Mouse (Mus musculus): ENCODE data around the gene Arhgap32. TPM values are rescaled to one million over a fixed set of nuclear protein-coding genes. Genes with fewer than 3 reads are reported as not detected.

The Arhgap32 gene
- polyA plus RNA-seq, 1 experiment = 1.5 TPM

GRCm38 (mm10) chr9:32181170-32181569 lies 65.2 kb downstream of the Arhgap32 start:
- Histone ChIP-seq H3K27me3 (ENCODE audit: control insufficient read depth, insufficient read depth, low read length) (no peaks in the 10 kb centered on the region), H3K4me1 (replicated peaks; ENCODE audit: control insufficient read depth, insufficient read depth, low read length) (peaks cover 5% of the 10 kb centered on the region), H3K27ac (ENCODE audit: control insufficient read depth, insufficient read depth, low read length) (no peak overlapping the region), H3K36me3 (ENCODE audit: control insufficient read depth, insufficient read depth, low read length) (no peaks in the 10 kb centered on the region), H3K4me3 (ENCODE audit: control insufficient read depth, insufficient read depth, low read length) (no peak overlapping the region)
- TF ChIP-seq POLR2A (IDR thresholded peaks at IDR 0.05; ENCODE audit: control insufficient read depth, extremely low read depth, insufficient read depth, low read length, poor library complexity) (no peak), CTCF (IDR thresholded peaks at IDR 0.05; ENCODE audit: borderline replicate concordance, control insufficient read depth, extremely low read depth, insufficient read depth, low read length, poor library complexity) (no peak)
- DNase-seq = no peak
- WGBS = 15% methylated on average over 2 of the region's 2 CpGs

- H3K4me3 ChIP-seq (ENCODE audit: control insufficient read depth, insufficient read depth, low read length) = no peak overlapping the region
- WGBS = 97% methylated on average over 2 of the region's 2 CpGs
- no peak for DNase-seq
Observed at GRCm38 (mm10) chr9:32186489-32186888, 70.6 kb downstream of the Arhgap32 start.

GRCm38 (mm10) chr9:32192295-32193073 lies 76.5 kb downstream of the Arhgap32 start:
- no peaks in the 10 kb centered on the region for H3K4me1 ChIP-seq (replicated peaks; ENCODE audit: control insufficient read depth, insufficient read depth, low read length)
- 92% methylated on average over 5 of the region's 5 CpGs for WGBS

More at GRCm38 (mm10) chr9:32186489-32186888, 70.6 kb downstream of the Arhgap32 start:
- TF ChIP-seq CTCF (IDR thresholded peaks at IDR 0.05; ENCODE audit: borderline replicate concordance, control insufficient read depth, extremely low read depth, insufficient read depth, low read length, poor library complexity) (no peak), POLR2A (IDR thresholded peaks at IDR 0.05; ENCODE audit: control insufficient read depth, extremely low read depth, insufficient read depth, low read length, poor library complexity) (no peak)
- H3K36me3 ChIP-seq (ENCODE audit: control insufficient read depth, insufficient read depth, low read length) = no peaks in the 10 kb centered on the region
- H3K27me3 ChIP-seq (ENCODE audit: control insufficient read depth, insufficient read depth, low read length) = no peaks in the 10 kb centered on the region
- H3K4me1 ChIP-seq (replicated peaks; ENCODE audit: control insufficient read depth, insufficient read depth, low read length) = peaks cover 5% of the 10 kb centered on the region
- H3K27ac ChIP-seq (ENCODE audit: control insufficient read depth, insufficient read depth, low read length) = no peak overlapping the region

DNA sequence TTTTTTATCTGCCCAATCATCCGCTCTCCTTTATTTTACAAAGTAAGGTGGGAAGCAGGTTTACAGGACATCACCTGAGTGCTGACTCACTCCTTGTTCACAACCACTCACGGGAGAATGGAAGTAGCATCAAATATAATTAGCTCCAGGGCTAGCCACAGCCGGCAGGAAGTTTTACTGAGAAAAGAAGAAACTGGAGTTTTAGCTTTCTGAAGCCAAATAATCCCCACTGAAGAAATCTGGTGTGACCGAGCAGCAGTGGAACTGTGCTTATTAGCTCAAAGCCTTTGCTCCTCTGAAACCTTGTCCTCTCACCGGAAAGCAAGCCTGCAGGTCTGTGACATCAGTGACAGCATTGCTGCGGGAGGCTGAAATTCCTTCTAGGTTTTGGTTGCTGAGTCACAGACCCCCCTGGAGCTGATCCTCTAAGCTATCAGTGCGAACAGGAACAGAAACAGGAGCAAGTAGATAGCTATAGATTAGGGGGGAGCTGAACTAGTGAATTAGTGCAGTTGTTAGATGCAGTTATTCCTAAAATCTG lies 88.6 kb downstream of the Arhgap32 start:
- no peak overlapping the region for H3K4me3 ChIP-seq (ENCODE audit: control insufficient read depth, insufficient read depth, low read length)
- no peak for TF ChIP-seq CTCF (IDR thresholded peaks at IDR 0.05; ENCODE audit: borderline replicate concordance, control insufficient read depth, extremely low read depth, insufficient read depth, low read length, poor library complexity)
- WGBS = 71% methylated on average over 7 of the region's 7 CpGs
- no peaks in the 10 kb centered on the region for H3K27me3 ChIP-seq (ENCODE audit: control insufficient read depth, insufficient read depth, low read length)
- no peak overlapping the region for H3K27ac ChIP-seq (ENCODE audit: control insufficient read depth, insufficient read depth, low read length)
- no peaks in the 10 kb centered on the region for H3K36me3 ChIP-seq (ENCODE audit: control insufficient read depth, insufficient read depth, low read length)
- no peaks in the 10 kb centered on the region for H3K4me1 ChIP-seq (replicated peaks; ENCODE audit: control insufficient read depth, insufficient read depth, low read length)
- DNase-seq = no peak

More at GRCm38 (mm10) chr9:32192295-32193073, 76.5 kb downstream of the Arhgap32 start:
- Histone ChIP-seq H3K27me3 (ENCODE audit: control insufficient read depth, insufficient read depth, low read length) (no peaks in the 10 kb centered on the region), H3K36me3 (ENCODE audit: control insufficient read depth, insufficient read depth, low read length) (no peaks in the 10 kb centered on the region), H3K27ac (ENCODE audit: control insufficient read depth, insufficient read depth, low read length) (no peak overlapping the region), H3K4me3 (ENCODE audit: control insufficient read depth, insufficient read depth, low read length) (no peak overlapping the region)
- DNase-seq = no peak
- no peak for TF ChIP-seq POLR2A (IDR thresholded peaks at IDR 0.05; ENCODE audit: control insufficient read depth, extremely low read depth, insufficient read depth, low read length, poor library complexity)
- no peak for TF ChIP-seq CTCF (IDR thresholded peaks at IDR 0.05; ENCODE audit: borderline replicate concordance, control insufficient read depth, extremely low read depth, insufficient read depth, low read length, poor library complexity)

DNA sequence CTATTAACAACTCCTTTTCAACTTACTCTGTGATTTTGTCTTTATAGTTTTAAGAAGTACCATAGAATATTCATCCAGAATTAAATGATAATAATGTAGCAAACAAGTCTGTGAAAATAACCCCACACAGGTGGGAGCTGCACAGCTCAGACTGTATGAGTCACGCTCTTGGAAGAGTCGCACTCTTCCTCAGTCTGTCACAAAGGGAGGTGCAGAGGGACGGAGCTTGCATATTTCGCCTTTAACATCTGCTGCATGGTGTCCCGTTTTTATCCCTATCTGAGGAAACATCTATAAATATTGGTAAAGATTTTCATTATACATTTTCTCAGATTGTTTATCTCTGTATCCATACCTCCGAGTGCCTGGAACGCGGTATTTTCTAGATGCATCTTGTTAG lies 91.2 kb downstream of the Arhgap32 start:
- Histone ChIP-seq H3K4me1 (replicated peaks; ENCODE audit: control insufficient read depth, insufficient read depth, low read length) (no peaks in the 10 kb centered on the region), H3K36me3 (ENCODE audit: control insufficient read depth, insufficient read depth, low read length) (no peaks in the 10 kb centered on the region), H3K4me3 (ENCODE audit: control insufficient read depth, insufficient read depth, low read length) (no peak overlapping the region), H3K27ac (ENCODE audit: control insufficient read depth, insufficient read depth, low read length) (no peak overlapping the region), H3K27me3 (ENCODE audit: control insufficient read depth, insufficient read depth, low read length) (no peaks in the 10 kb centered on the region)
- no peak for DNase-seq
- TF ChIP-seq CTCF (IDR thresholded peaks at IDR 0.05; ENCODE audit: borderline replicate concordance, control insufficient read depth, extremely low read depth, insufficient read depth, low read length, poor library complexity) (no peak), POLR2A (IDR thresholded peaks at IDR 0.05; ENCODE audit: control insufficient read depth, extremely low read depth, insufficient read depth, low read length, poor library complexity) (no peak)
- 97% methylated on average over 8 of the region's 8 CpGs for WGBS

DNA sequence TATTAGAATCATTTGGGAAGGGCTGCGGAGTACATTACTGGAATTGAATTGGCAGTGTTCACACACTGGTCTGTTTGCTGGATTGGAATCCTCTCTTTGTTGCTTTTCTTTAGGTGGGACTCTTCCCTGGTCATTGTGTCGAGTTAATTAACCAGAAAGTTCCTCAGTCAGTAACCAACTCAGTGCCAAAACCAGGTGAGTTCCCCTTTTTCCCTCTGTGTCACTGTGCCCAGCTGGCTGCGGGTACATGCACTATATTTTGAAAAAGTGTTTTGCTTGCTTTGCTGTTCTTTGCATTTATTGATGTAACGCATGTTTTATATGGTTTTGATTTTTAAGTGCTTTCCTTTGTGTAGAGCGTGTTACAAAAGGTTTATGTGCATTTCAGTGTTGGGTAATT lies 92.1 kb downstream of the Arhgap32 start:
- no peak for TF ChIP-seq POLR2A (IDR thresholded peaks at IDR 0.05; ENCODE audit: control insufficient read depth, extremely low read depth, insufficient read depth, low read length, poor library complexity)
- TF ChIP-seq CTCF (IDR thresholded peaks at IDR 0.05; ENCODE audit: borderline replicate concordance, control insufficient read depth, extremely low read depth, insufficient read depth, low read length, poor library complexity) = no peak
- 67% methylated on average over 5 of the region's 5 CpGs for WGBS
- H3K27ac ChIP-seq (ENCODE audit: control insufficient read depth, insufficient read depth, low read length) = no peak overlapping the region
- no peaks in the 10 kb centered on the region for H3K27me3 ChIP-seq (ENCODE audit: control insufficient read depth, insufficient read depth, low read length)
- H3K4me3 ChIP-seq (ENCODE audit: control insufficient read depth, insufficient read depth, low read length) = no peak overlapping the region
- no peak for DNase-seq
- H3K36me3 ChIP-seq (ENCODE audit: control insufficient read depth, insufficient read depth, low read length) = no peaks in the 10 kb centered on the region
- H3K4me1 ChIP-seq (replicated peaks; ENCODE audit: control insufficient read depth, insufficient read depth, low read length) = no peaks in the 10 kb centered on the region
